Mouse (Mus musculus): Measurements from ENCODE around the gene Mmel1.

Mmel1 gene

DNA sequence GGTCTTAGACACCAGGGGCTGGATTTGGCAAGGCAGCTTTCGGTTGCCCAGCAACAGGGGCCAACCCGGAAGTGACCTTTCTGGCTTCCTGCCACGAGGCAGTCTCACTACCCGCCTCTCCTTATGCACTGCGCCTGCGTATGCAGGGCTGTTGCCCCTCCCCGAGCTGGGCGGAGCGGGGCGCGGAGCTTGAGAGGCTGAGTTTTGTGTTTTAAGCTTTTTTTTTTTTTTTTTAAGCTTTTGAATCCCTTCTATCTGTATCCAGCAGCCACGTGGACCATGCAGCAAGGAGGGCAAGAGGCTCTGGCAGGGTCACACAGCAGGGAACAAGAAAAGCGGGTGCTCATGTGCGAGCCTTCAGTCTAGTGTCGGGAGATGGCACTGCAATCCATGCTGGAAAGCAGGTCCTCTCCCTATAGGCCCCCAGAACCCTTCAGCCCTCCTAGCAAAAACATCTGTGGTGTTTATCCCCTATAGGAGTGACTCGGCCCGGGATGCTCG, 5.1 kb upstream of the Mmel1 start:
- in situ Hi-C loops (cut with MboI, MseI) = no loop called here

DNA sequence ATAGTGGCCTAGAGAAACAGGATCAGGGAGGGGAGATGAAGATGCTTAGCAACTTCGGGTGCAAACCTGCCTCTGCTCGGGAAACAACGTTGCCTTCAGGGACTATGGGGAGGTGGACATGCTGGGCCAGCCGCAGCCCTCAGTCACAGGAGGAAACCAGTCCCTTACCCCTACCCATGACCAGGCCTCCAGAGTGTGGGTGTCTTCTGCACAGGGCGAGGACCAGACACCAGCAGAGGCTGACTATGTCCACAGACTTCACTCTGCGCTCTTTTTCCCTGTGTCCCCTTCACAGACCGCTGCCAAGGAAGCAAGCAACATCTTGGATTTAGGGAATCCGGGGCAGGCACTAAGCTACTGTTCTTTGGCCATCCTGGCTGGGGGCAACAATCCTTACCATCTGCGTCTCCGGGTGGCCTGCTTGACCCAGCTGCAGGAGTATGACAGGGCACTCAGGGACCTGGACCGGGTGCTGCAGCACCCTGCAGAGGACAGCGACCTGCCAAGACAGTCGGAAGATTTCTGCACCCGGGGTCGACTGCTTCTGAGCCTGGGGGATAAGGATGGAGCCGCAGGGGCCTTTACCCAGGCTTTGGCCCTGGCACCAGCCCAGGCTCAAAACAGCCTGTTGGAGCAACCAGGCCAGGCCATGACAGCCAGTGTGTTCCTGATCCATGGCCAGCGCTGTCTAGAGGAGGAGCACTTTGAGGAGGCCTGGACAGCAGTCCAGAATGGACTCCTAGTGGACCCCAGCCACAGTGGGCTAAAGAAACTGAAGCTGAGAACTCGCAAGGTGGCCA, 4.2 kb upstream of the Mmel1 start:
- in situ Hi-C loops (cut with MboI, MseI) = loop anchor here (5.0 kb wide), 1 partner anchor 197 kb away; no protein-coding TSS in a partner anchor

DNA sequence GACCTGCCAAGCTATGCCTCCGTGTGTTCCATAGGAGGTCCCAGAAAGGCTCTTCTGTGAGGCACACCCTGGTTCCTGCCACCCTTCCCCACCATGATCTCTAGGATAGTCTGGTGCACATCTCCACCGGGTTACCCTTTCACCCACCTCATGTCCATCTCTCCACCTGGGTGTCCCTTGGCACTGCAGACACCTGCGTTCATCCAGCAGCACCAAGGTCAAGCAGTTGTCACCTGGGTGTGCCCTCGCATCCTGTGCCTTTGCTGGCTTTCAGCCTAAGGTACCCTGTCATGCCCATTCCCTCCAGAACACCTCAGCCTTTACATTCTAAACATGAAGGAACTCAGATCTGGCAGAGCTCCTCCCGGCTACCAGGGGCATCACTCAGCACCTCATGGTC, 3.0 kb upstream of the Mmel1 start:
- in situ Hi-C loops (cut with MboI, MseI) = loop anchor here (5.0 kb wide), 1 partner anchor 196 kb away; no protein-coding TSS in a partner anchor

DNA sequence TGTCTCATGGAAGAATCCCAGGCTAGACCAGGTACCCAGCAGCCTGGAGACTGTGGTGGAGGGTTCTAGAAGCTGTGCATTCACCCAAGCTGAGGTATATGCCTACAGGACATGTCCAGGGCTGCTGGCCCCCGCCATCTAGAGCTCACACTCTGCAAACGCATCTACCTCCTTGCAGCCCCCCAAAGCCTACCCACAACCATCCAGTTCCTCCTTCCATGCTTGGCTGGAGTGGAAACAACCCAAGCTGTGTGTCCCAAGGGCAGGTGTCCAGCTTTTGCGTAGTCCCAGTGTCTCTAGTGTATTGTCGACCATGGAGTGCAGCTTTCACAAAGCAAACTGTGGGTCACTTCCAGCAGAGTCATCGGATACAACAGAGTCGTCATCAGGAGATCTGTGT, 2.1 kb upstream of the Mmel1 start:
- in situ Hi-C loops (cut with MboI, MseI) = loop anchor here (5.0 kb wide), 1 partner anchor 195 kb away; no protein-coding TSS in a partner anchor

DNA sequence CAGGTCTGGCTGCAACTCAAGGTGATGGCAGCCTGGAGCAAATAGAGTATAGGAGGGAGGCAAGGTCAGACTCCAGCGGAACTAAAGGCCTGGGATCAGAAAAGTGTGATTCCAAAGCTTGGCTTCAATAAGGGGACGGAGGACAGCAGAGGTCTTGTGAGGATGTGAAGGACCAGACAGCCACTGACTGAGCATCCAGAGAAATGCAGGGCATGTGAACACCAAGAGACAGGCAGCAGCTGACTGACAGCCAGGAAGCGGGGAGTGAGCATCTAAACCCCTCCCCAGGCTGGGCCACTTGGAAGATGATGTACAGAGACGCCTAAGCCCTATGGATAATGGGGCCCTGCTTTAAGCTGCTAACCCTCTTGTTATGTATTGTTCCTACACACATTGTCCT, 1.3 kb downstream of the Mmel1 start:
- in situ Hi-C loops (cut with MboI, MseI) = loop anchor here (5.0 kb wide), 1 partner anchor 53 kb away; no protein-coding TSS in a partner anchor

DNA sequence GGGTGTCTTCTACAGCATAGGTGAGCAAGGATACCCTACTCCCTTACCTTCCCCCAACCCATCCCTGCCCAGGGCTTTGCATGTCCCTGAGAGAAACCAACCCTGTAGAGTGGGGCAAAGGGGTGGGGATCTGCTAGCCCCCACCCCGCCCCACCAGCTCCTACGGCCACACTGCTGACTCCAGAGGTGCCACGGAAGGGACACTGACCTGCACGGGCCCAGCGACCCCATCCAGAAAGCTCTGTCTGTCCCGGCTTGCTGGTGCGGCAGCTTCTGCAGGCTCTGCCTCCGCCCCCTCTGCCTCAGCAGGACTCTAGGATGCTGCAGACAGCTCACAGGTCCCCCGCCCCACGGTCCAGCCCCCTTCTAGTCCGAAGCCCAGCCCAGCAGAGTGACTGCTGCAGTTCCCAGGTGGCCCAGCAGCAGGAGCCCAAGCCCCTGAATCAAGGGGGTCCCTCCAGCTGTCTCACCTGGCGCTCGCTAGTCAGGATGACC, 2.4 kb downstream of the Mmel1 start:
- in situ Hi-C loops (cut with MboI, MseI) = loop anchor here (5.0 kb wide), 1 partner anchor 55 kb away; no protein-coding TSS in a partner anchor

DNA sequence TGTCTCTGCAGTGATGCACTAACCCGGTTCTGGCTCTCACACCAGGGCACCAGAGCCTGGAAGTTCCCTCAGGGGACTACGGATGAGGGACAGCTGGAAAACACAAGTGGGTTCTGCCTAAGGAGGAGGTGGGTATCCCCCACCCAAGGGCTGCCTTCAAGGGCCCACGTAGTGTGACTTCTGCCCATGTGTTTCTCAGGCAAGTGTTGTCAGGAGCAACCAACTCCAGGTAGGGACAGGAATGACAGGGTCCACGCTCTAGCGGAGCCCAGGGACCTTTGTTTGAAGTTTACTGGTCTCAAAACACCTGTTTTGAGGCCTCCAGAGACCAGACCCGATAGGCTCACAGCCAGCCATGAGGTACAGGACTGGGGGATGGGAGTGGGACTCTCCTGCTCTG, 3.8 kb downstream of the Mmel1 start:
- in situ Hi-C loops (cut with MboI, MseI) = loop anchor here (5.0 kb wide), 1 partner anchor 56 kb away; no protein-coding TSS in a partner anchor

DNA sequence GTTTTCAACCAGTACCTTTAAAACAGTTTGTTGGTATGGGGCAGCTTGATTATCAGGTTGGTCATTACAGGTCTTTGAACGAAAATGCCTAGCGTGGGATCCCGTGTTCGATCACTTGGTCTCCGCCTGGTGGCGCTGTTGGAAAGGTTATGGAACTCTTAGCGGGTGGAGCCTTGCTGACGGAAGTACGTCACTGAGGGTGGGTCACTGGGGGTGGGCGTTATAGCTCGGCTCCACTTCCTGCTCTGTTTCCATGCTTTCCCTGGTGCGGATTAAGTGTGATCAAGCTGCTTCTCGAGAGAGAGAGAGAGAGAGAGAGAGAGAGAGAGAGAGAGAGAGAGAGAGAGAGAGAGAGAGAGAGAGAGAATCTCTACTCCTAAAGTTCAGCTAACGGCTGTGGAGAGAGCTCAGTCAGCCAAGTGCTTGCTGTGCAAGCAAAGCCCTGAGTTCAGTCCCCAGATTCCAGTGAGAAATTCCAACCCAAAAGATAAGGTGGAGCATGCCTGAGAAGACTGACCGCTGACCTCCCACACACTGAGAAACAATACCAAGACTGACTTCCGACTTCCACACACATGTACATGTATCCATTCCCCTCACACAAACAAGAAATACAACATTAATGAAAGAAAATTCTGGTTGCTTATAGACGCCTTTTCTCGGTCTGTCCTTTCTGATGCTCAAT, 8.6 kb downstream of the Mmel1 start:
- in situ Hi-C loops (cut with MboI, MseI) = no loop called here

DNA sequence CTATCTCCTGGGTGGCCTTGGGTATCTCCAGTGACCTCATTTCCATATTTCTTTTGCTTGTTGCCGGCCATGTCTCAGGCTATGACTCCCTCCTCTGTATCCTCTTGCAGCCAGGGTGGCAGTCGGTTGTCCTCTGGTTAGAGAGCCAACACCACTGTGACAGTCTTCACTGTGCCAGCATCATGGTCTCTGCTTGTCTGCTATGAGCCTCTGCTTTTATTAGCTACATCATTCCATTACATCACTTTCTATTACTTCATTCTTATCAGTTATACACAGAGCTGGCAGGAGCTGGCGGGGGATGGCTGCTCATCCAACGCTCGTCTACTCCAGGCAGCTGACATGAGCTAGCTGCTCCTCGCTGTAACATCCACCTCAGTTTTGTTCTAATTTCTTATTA, 11.3 kb downstream of the Mmel1 start:
- in situ Hi-C loops (cut with MboI, MseI) = loop anchor here (5.0 kb wide), 1 partner anchor 62 kb away; no protein-coding TSS in a partner anchor

DNA sequence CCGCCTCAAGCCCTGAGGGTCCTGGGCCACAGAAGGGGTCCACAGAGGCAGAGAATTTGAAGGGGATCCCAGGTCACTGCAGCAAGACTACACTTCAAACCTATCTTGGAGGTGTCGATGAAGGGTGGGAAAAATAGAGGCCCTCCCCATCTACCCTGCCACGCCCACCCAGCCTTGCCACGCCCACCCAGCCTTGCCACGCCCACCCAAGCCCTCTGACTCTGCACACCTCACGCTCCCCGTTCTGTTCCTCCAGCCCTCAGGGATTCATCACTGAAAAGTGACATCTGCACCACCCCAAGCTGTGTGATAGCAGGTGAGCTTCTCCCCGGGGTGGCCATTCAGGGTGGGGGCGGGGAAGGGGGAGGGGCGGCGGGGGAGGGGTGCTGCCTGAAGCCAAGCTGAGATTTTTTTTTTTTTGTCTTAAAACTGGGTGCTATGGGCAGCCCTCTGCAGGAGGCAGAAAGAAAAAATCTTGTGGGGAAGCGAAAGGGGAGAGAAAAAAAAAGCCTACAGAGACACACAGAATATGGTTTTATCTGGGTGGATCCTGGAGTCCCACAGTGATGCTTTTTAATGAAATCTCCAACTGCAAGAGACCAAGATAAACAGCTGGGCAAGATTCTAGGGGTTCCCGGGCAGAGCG, 12.8 kb downstream of the Mmel1 start:
- in situ Hi-C loops (cut with MboI, MseI) = loop anchor here (5.0 kb wide), 1 partner anchor 60 kb away; no protein-coding TSS in a partner anchor

DNA sequence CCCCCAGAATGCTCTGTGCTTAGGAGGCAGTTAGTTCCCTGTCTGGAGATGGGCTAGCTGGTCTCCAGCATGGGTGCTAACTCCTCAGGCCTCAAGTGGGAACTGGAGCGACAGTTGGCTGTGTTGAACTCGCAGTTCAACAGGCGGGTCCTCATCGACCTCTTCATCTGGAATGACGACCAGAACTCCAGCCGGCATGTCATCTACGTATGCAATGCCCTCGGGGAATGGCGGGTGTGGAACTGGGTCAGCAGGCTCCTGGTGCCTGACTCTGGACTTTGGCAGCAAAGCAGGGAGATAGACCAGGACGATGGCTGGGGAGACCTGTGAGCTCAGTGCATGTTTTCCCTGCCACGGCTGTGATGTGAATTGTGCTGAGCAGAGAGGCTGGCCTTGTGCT, 16.0 kb downstream of the Mmel1 start:
- in situ Hi-C loops (cut with MboI, MseI) = no loop called here

DNA sequence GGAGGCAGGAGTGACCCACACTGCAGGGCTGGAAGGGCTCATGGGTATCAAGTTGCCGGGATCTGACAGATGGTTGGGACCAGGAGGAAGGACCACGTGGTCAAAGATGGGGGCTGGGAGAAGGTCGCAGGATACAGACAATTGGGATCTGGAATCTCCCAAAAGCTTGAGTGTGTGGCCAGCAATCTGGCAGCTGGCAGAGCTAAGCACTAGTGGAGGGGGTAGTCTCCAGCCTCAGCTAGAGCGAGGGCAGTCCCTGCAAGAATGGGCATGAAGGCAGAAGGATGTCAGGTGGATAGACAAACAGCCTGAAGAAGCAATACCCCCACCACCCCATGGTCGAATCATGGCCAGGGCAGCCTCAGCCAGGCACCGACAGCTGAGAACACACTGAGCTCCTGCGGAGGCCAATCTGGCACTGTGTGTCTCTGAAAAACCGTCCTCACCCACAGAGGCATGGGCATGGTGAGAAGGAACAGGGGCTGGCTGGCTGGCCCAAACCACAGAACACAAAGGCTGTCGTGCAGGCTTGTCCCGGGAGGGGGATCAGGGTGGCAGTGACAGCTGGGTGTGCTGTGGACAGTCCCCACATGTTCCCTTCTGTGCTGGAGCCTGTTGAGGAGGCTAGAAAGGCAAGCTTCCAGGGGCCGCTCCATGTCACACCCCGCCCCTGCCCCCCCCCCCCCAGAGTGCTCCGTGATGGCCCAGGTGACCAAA, 17.6 kb downstream of the Mmel1 start:
- in situ Hi-C loops (cut with MboI, MseI) = no loop called here

DNA sequence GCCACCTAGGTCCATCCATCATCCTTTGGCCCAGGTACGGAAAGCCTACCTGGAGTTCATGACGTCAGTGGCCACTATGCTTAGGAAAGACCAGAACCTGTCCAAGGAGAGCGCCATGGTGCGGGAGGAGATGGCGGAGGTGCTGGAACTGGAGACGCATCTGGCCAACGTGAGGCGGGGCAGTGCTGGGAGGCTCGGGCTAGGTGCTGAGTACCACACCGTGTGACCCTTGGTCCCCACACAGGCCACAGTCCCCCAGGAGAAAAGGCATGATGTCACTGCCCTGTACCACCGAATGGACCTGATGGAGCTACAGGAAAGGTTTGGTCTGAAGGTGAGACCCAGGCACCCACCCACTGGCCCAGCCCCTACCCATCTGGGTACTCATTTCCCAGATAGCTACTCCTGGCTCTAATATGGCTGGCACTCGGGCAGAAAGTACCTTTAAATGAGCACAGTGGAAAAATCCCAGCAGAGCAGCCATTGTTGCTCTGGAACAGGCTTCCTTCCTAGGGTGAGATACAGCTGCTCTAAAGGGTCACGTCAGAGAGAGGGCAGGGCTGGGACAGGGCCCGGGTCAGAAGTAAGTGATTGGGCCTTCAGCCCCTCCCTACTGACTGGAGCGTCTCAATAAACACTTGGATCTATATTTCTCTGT, 18.3 kb downstream of the Mmel1 start:
- in situ Hi-C loops (cut with MboI, MseI) = no loop called here

DNA sequence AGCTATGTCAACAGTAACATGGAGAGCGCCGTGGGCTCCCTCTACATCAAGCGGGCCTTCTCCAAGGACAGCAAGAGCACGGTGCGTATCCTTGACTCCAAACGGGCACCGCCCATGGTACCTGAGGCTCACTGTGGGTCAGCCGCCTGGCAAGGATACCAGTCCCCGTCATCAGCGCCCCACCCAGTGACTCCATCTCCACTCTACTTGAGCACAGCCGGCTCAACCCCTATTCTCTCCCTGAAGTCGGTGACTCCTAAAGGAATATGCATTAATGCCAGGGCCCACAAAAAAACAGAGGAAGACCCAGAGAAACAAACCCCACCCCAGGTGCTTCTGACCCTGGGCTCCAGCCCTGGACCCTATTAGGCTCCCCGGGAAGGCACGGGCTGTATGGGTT, 21.5 kb downstream of the Mmel1 start:
- in situ Hi-C loops (cut with MboI, MseI) = no loop called here

DNA sequence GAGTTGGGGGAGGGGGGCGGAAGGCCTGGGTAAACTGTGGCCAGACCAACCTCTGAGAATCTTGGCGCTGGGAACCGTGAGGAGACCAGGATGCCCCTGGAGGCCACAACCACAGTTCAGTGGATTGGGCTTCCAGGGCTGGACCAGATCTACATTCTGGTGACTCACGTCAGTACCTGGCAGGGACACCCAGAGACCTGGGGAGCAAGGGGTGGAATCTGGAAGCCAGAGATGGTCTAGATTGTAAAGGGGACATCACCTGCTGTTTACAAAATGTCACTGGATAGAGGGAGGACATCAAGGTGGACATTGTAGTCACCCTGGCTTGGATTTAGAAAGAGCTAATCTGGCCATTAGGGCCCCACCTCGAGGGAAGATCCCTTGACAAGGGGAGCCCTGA, 26.2 kb downstream of the Mmel1 start:
- in situ Hi-C loops (cut with MboI, MseI) = no loop called here

DNA sequence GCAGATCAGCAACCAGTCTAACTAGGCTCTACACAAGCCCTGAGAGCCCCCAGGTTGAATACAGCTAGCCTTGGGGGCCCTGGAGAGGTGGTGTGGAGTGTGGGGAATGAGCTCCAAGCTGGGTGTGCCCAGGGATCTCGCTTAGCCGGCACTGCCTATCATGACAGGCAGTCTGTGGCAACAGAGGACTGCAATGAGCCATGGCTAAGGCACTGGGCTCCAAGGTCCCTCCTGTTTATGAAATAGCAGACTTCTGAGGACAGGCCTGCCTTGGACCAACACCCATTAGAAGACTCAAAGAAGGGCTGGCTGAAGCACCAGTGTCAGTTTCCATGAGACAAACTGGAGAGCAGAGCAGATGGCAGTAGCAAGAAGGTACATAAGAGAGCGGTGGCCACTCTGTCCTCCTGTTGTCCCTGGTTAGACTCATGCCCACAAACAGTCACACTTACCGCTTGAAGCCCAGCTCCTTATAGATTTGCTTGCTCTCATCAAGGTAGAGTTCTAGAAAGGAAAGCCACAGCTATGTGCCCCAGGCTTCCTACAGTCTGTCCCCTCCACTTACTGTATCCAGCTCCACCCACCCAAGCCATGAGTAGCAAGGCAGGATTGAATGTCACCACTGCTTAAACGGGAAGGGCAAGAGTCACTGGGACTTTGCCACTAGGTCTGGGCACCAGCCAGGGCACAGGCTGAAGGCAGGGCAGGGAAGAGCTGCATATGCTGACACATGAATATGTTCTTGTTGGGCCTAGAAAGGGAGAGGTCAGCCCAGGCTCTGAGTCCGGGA, 28.5 kb downstream of the Mmel1 start:
- in situ Hi-C loops (cut with MboI, MseI) = no loop called here

DNA sequence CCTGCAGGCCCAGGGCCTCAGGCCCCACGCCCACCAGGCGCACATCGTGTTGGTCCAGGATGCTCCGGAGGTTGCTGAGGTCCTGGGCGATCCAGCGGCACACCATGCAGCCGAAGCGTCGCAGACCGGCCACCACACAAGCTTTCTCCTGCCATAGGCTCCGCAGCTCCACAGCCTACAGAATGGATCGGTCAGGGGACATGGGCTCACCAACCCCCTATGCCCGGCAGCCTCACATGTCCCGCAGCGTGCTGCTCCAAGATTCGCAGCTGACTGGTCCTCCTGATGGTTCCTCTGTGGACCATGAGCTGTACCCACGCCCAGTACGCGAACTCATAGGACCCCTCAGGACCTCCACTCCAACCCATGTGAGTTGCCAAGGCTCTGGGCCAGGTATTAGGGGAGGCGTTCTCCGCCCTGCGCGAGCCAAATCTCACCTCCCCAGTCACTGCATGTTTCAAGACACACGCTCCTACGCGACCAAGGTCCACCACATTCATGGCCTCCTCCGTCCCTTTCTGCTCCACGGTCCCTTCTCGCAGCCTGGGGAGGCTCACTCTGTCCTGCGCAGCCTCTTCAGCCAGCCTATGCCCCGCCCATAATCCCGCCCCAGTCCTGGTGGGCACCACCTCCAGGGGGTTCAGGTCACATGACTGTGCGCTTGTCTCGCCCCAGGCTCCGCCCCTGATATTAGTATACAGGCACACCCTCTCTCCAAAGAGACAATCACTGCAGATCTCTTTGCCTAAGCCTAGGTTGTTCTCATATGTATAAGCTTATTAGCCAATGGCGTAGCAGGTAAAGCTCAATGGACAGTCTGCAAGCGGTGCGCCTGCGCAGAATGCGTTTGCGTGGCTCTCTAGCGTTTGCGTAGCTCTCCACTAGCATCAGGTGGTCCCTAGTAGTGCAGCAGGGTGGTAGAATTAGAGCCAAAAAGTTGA, 29.4 kb downstream of the Mmel1 start, which contains the start of gene Fam213b:
Gene Fam213b, minus strand, starts transcription at position 630 of the 941 bp plus-strand sequence.
- in situ Hi-C loops (cut with MboI, MseI) = no loop called here

DNA sequence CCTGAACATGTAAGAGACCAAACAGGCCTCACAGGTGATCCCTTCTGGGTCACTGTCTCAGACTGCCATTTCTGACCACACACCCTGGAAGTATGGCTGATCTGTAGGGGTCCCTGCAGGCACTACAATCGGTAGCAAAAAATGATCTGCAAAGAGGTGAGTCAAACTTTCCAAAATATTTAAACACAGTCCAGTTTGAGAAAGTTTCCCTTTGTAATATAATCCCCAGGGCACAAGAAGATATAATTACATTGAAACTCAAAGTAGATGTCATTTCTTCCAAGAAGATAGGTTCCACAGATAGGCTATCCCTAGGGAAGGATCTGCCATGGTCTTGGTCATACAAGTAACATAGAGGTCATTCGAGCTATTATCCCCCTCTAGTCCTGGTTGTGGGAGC, 33.0 kb downstream of the Mmel1 start:
- in situ Hi-C loops (cut with MboI, MseI) = no loop called here

Measured in regulatory T cell (primary cell).